Mouse (Mus musculus) midbrain, embryonic 13.5 days (tissue): ENCODE measurements around the gene Gm10638. TPM values are rescaled to one million over a fixed set of nuclear protein-coding genes. Genes with fewer than 3 reads are reported as not detected.

Experiments used
- ATAC-seq: fragments of 200-750 bp; cut with Nextera tagmentation; 2 replicates; pipeline ENCODE4 v1.8.0; 2017; ENCODE audit warnings: mild to moderate bottlenecking, moderate TSS enrichment, moderate library complexity
- H3K27ac ChIP-seq: fragments of 300-500 bp; sonication (generic); 2 replicates; pipeline ENCODE4 v1.5.1; 2015; ENCODE audit warnings: inconsistent platforms, mild to moderate bottlenecking, moderate library complexity
- H3K27me3 ChIP-seq: fragments of 300-500 bp; sonication (generic); 2 replicates; pipeline ENCODE4 v1.6.1; 2015; ENCODE audit warnings: mild to moderate bottlenecking, inconsistent platforms
- H3K36me3 ChIP-seq: fragments of 300-500 bp; sonication (generic); 2 replicates; pipeline ENCODE4 v1.6.1; 2015; ENCODE audit warnings: mild to moderate bottlenecking, inconsistent platforms
- H3K4me1 ChIP-seq: fragments of 300-500 bp; sonication (generic); replicated peaks from 2 replicates; pipeline ENCODE4 v1.6.1; 2015; ENCODE audit warnings: inconsistent platforms
- H3K4me2 ChIP-seq: fragments of 300-500 bp; sonication (generic); replicated peaks from 2 replicates; pipeline ENCODE4 v1.6.1; 2015; ENCODE audit warnings: moderate library complexity, mild to moderate bottlenecking, inconsistent platforms
- H3K4me3 ChIP-seq: fragments of 300-500 bp; sonication (generic); replicated peaks from 2 replicates; pipeline ENCODE4 v1.5.1; 2015; ENCODE audit warnings: mild to moderate bottlenecking, inconsistent platforms
- H3K9ac ChIP-seq: fragments of 300-500 bp; sonication (generic); replicated peaks from 2 replicates; pipeline ENCODE4 v1.6.1; 2015; ENCODE audit warnings: mild to moderate bottlenecking, inconsistent platforms
- H3K9me3 ChIP-seq: fragments of 300-500 bp; sonication (generic); 2 replicates; pipeline ENCODE4 v1.6.1; 2016; ENCODE audit warnings: mild to moderate bottlenecking, inconsistent platforms
- WGBS: fragments of 180-500 bp; shearing (Covaris S2); methylation state at CpG from one replicate; pipeline ENCODE4 v1.1.7; 2015; 5-methylcytosine and 5-hydroxymethylcytosine counted together
- polyA plus RNA-seq: library from polyadenylated mRNA; unstranded; fragments of >200 nt; fragmentation: Nextera tagmentation; extraction: Ambion mirVana; gene quantifications from 2 replicates; pipeline ENCODE4 v1.2.1, GENCODE M21; 2015

Gene Gm10638
- 5.9 and 8.5 TPM in 2 replicates for polyA plus RNA-seq

- peak; percentile 86 for ATAC-seq
- H3K4me1 ChIP-seq, result peaks cover 41% of the 10 kb centered on the region
- peak within 1 kb of the TSS; percentile 98 for H3K27ac ChIP-seq
- peak within 1 kb of the TSS; percentile 79 for H3K4me2 ChIP-seq
- no peaks in the 10 kb centered on the region for H3K9me3 ChIP-seq
- no peaks in the 10 kb centered on the region for H3K27me3 ChIP-seq
- H3K4me3 ChIP-seq, result peak within 1 kb of the TSS; percentile 80
- under 1% methylated on average over 67 of the region's 88 CpGs for WGBS
- peak within 1 kb of the TSS; percentile 97 for H3K9ac ChIP-seq
- H3K36me3 ChIP-seq, result no peaks in the 10 kb centered on the region
These were observed at the start of gene Gm10638, which contains the start of gene Siah1a for GRCm38 (mm10) chr8:86745221-86745934. Gm10638 (plus strand) TSS chr8:86745699. Siah1a (minus strand) TSS chr8:86745934.

DNA sequence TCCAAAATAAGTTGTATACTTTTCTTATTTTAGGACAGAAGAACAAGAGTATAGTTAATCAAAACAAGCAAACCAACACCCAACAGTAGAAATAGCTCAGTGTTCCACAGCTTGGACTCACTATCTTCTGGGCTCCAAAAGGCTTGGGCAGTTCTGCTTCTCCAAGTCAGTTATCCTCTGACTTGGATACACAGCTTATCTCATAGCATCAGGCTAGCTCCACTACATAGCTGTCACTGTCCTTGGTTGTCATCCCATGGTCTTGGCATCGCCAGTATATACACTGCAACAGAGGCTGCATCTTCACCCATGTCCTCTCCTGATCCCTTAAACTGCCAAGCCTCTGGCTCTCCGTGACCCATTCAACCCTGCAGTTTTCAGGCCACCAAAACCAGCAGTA lies 49.8 kb upstream of the Gm10638 start:
- WGBS, result 93% methylated on average over 2 of the region's 2 CpGs
- no peak overlapping the region for H3K27ac ChIP-seq
- H3K36me3 ChIP-seq, result peaks cover 19% of the 10 kb centered on the region
- no peak overlapping the region for H3K4me3 ChIP-seq
- H3K4me2 ChIP-seq, result no peak overlapping the region
- no peak for ATAC-seq
- H3K9ac ChIP-seq, result no peak overlapping the region
- H3K27me3 ChIP-seq, result no peaks in the 10 kb centered on the region
- H3K4me1 ChIP-seq, result no peaks in the 10 kb centered on the region
- no peaks in the 10 kb centered on the region for H3K9me3 ChIP-seq

DNA sequence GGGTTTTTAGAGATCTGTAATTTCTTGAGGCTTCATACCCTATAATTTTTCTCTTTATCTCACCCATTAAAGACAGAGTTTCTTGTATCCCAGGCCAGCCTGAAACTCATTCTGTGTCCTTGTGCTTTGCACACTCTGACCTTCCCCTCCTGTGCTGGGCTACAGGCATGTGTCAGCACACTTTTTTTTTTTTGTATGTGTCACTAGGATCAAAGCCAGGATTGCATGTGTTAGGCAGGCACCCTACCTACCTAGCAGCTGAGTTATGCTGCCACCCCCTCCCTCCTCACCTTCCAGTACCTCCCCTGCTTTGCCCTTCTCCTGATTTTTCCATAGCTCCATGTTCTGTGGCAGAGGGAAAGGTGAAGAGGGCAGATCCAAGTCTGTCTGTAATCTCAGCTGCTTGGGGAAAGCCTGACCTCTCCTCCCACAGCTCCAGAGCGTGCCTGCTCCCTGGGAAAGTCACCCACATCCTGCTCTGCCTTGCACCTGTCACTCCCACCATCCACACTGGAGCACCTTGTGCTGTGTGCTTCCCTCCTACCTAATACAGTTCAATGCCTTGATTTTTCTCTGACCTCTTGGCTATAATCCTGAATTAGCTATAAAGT lies 46.6 kb upstream of the Gm10638 start:
- no peaks in the 10 kb centered on the region for H3K27me3 ChIP-seq
- H3K36me3 ChIP-seq, result peaks cover 18% of the 10 kb centered on the region
- ATAC-seq, result no peak
- no peak overlapping the region for H3K4me2 ChIP-seq
- H3K9me3 ChIP-seq, result no peaks in the 10 kb centered on the region
- H3K4me1 ChIP-seq, result no peaks in the 10 kb centered on the region
- 84% methylated on average over 1 of the region's 1 CpGs for WGBS
- H3K4me3 ChIP-seq, result no peak overlapping the region
- no peak overlapping the region for H3K9ac ChIP-seq
- no peak overlapping the region for H3K27ac ChIP-seq

GRCm38 (mm10) chr8:86699471-86699870 lies 46.0 kb upstream of the Gm10638 start:
- ATAC-seq, result no peak
- Histone ChIP-seq H3K9me3 (no peaks in the 10 kb centered on the region), H3K4me3 (no peak overlapping the region), H3K4me1 (no peaks in the 10 kb centered on the region), H3K27me3 (no peaks in the 10 kb centered on the region), H3K27ac (no peak overlapping the region), H3K36me3 (peaks cover 18% of the 10 kb centered on the region), H3K4me2 (no peak overlapping the region), H3K9ac (no peak overlapping the region)
- 94% methylated on average over 12 of the region's 12 CpGs for WGBS

DNA sequence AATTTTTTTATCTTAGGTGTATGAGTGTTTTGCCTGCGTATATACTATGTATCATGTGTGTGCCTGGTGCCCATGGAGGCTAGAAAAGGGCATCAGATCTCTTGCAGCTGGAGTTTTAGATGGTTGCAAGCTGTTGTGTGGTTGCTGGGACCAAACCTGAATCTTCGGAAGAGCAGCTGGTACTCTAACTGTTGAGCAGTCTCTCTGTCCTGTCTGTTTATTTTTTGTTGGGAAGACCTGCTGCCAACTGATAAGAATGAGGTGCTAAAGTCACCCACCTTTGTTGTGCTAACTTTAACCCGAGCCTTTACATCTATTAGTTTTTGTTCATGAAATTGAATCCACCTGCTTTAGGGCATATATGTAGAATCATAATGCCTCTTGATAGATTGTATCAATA lies 43.0 kb upstream of the Gm10638 start:
- H3K27me3 ChIP-seq, result no peaks in the 10 kb centered on the region
- H3K4me2 ChIP-seq, result no peak overlapping the region
- no peak overlapping the region for H3K4me3 ChIP-seq
- no peaks in the 10 kb centered on the region for H3K4me1 ChIP-seq
- H3K36me3 ChIP-seq, result peaks cover 12% of the 10 kb centered on the region
- H3K9me3 ChIP-seq, result no peaks in the 10 kb centered on the region
- WGBS, result 84% methylated on average over 3 of the region's 3 CpGs
- H3K27ac ChIP-seq, result no peak overlapping the region
- H3K9ac ChIP-seq, result no peak overlapping the region
- no peak for ATAC-seq

DNA sequence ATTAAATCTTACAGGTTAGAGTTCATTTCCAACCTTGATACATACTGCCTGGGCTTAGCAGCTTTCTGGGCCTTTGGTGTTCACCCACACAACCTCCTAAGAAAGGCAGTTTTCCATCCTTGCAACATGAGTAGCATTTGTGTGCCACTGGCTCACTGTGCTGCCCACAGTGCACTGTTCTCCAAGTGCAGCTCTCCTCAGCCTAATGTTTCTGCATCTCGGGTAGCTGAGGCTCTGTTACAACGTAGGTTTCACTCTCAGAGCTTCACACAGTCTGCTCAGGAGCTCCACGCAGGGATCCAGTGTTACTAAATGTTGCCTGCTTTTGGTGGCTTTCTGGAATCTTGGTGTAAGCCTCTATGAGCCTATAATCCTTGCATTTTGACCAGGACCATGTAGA lies 40.2 kb upstream of the Gm10638 start:
- H3K9me3 ChIP-seq, result no peaks in the 10 kb centered on the region
- no peak overlapping the region for H3K4me3 ChIP-seq
- no peaks in the 10 kb centered on the region for H3K27me3 ChIP-seq
- no peak overlapping the region for H3K27ac ChIP-seq
- peaks cover 16% of the 10 kb centered on the region; the same call in 1 of the 2 replicates for H3K36me3 ChIP-seq
- ATAC-seq, result no peak
- no peaks in the 10 kb centered on the region for H3K4me1 ChIP-seq
- 81% methylated on average over 3 of the region's 3 CpGs for WGBS
- H3K4me2 ChIP-seq, result no peak overlapping the region
- no peak overlapping the region for H3K9ac ChIP-seq

GRCm38 (mm10) chr8:86706756-86707155 lies 38.7 kb upstream of the Gm10638 start:
- H3K9me3 ChIP-seq, result no peaks in the 10 kb centered on the region
- no peaks in the 10 kb centered on the region for H3K4me1 ChIP-seq
- no peak for ATAC-seq
- H3K4me2 ChIP-seq, result no peak overlapping the region
- H3K27me3 ChIP-seq, result no peaks in the 10 kb centered on the region
- H3K36me3 ChIP-seq, result peaks cover 22% of the 10 kb centered on the region; the same call in 1 of the 2 replicates
- H3K4me3 ChIP-seq, result no peak overlapping the region
- 89% methylated on average over 5 of the region's 5 CpGs for WGBS
- no peak overlapping the region for H3K9ac ChIP-seq
- H3K27ac ChIP-seq, result no peak overlapping the region

GRCm38 (mm10) chr8:86707873-86708272 lies 37.6 kb upstream of the Gm10638 start:
- peaks cover 7% of the 10 kb centered on the region for H3K4me1 ChIP-seq
- 76% methylated on average over 4 of the region's 4 CpGs for WGBS
- H3K9me3 ChIP-seq, result no peaks in the 10 kb centered on the region

GRCm38 (mm10) chr8:86712594-86712993 lies 32.9 kb upstream of the Gm10638 start:
- H3K4me2 ChIP-seq, result no peak overlapping the region
- H3K9me3 ChIP-seq, result no peaks in the 10 kb centered on the region
- peak overlapping the region; percentile 3; the same call in 1 of the 2 replicates for H3K27ac ChIP-seq
- no peak for ATAC-seq
- no peak overlapping the region for H3K4me3 ChIP-seq
- WGBS, result 95% methylated on average over 3 of the region's 3 CpGs
- no peak overlapping the region for H3K9ac ChIP-seq
- H3K27me3 ChIP-seq, result no peaks in the 10 kb centered on the region
- peaks cover 26% of the 10 kb centered on the region for H3K4me1 ChIP-seq
- H3K36me3 ChIP-seq, result peaks cover 29% of the 10 kb centered on the region

More at GRCm38 (mm10) chr8:86707873-86708272, 37.6 kb upstream of the Gm10638 start:
- Histone ChIP-seq H3K4me2 (no peak overlapping the region), H3K36me3 (peaks cover 22% of the 10 kb centered on the region; the same call in 1 of the 2 replicates), H3K27ac (no peak overlapping the region), H3K27me3 (no peaks in the 10 kb centered on the region), H3K9ac (no peak overlapping the region), H3K4me3 (no peak overlapping the region)
- ATAC-seq, result no peak

DNA sequence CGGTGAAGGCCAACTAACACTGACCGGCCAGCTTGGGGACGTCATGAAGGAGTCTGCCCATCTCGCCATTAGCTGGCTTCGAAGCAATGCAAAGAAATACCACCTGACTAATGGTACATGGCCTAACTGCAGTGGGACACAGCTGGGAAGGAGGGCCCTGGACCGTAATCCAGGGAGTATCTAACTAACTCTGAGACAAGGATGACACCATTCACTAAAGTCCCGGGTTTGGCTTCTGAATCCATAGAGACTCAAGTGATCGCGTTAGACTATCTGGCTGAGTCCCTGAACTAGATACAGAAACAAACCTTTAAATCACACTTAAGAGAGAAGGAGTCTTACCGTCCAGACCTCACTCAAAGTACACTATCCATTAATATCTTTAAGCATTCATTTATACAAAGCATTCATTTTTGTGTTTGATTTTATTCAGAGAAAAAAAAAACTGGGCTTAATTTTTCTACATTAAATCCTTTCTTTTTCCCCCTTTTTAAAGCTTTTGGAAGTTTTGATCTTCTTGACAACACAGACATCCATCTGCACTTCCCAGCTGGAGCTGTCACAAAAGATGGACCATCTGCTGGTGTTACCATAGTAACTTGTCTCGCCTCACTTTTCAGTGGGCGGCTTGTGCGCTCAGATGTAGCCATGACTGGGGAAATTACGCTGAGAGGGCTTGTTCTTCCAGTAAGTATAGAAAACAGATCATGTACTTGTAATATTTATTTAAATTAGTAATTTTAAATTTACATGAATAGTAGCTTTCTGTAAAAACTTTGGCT lies 31.9 kb upstream of the Gm10638 start:
- WGBS, result 51% methylated on average over 14 of the region's 14 CpGs
- peaks cover 32% of the 10 kb centered on the region for H3K36me3 ChIP-seq
- no peaks in the 10 kb centered on the region for H3K9me3 ChIP-seq
- H3K4me2 ChIP-seq, result no peak overlapping the region
- H3K4me3 ChIP-seq, result no peak overlapping the region
- no peak overlapping the region for H3K9ac ChIP-seq
- no peaks in the 10 kb centered on the region for H3K27me3 ChIP-seq
- peak; percentile 86 for ATAC-seq
- peaks cover 26% of the 10 kb centered on the region for H3K4me1 ChIP-seq
- H3K27ac ChIP-seq, result peak overlapping the region; percentile 70

DNA sequence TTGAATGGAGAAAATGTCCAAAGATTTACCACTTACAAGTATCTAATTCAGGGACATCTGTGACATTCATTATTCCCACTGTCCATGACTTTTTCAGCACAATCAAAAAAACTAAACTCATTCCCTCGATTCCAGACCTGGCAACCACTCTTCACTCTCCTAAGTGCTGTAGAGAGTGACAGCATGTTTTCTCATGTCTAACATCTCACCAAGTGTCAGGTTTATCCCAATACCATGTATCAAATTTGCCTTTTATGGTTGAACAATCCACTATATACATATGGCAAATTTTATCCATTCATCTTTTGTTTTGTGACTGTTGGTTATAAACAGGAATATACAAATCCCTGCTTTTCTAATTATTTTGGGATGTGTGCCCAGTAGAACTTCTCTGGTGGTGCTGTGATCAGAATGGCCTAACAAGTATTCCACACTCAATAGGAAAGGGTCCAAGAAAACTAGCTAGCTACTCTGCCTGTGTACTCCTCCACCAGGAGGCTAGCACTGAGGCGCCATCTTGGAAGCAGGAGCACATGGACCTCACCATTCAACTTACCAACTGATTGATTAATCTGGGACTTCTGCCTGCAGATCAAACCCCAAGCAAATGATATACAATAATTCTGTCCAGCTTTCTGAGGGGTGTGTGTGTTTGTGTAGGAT lies 27.0 kb upstream of the Gm10638 start:
- H3K9ac ChIP-seq, result no peak overlapping the region
- H3K4me1 ChIP-seq, result peaks cover 13% of the 10 kb centered on the region
- WGBS, result 94% methylated on average over 2 of the region's 2 CpGs
- no peak for ATAC-seq
- H3K36me3 ChIP-seq, result peaks cover 42% of the 10 kb centered on the region
- no peak overlapping the region for H3K4me2 ChIP-seq
- H3K9me3 ChIP-seq, result no peaks in the 10 kb centered on the region
- no peak overlapping the region for H3K27ac ChIP-seq
- no peak overlapping the region for H3K4me3 ChIP-seq
- H3K27me3 ChIP-seq, result no peaks in the 10 kb centered on the region
